Mouse (Mus musculus): ENCODE data around the gene Fam219b. TPM values are rescaled to one million over a fixed set of nuclear protein-coding genes. Genes with fewer than 3 reads are reported as not detected.

Fam219b gene
- 24.1 and 24.6 TPM in 2 replicates for polyA plus RNA-seq (2015; fragmentation: Nextera tagmentation; extraction: Ambion mirVana)

DNA sequence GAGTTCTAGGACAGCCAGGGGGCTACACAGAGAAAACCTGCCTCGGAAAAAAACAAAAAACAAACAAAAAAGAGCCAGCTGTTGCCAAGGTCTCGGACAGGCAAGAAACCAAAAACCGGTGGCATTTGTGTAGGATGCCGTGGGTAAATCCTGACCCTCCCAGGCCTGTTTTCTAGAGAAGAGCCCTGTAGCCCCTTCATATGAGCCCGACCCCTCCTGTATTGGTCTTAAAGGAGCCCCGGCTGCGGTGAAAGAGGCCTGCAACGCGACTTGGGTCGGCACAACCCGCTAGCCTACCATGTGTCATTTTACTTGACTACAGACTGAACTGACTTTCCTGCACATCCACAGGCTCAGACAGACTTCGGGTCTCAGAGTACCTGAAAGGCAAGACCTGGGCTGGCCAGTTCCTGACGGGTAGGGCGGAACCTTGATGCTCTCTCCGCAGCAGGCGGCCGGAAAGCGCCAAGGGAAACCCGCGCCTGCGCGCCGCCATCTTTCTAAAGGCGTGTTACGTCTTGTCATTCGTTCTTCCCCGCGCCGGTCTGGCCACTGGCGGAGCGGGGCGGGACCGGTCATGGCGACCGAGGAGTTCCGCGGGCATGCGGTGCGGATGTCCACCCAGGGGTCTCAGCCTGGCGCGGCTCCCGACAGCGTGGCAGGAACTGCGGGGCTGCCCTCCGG lies at the start of gene Fam219b:
Gene Fam219b, plus strand, starts transcription at position 485 of the 684 bp plus-strand sequence.

DNA sequence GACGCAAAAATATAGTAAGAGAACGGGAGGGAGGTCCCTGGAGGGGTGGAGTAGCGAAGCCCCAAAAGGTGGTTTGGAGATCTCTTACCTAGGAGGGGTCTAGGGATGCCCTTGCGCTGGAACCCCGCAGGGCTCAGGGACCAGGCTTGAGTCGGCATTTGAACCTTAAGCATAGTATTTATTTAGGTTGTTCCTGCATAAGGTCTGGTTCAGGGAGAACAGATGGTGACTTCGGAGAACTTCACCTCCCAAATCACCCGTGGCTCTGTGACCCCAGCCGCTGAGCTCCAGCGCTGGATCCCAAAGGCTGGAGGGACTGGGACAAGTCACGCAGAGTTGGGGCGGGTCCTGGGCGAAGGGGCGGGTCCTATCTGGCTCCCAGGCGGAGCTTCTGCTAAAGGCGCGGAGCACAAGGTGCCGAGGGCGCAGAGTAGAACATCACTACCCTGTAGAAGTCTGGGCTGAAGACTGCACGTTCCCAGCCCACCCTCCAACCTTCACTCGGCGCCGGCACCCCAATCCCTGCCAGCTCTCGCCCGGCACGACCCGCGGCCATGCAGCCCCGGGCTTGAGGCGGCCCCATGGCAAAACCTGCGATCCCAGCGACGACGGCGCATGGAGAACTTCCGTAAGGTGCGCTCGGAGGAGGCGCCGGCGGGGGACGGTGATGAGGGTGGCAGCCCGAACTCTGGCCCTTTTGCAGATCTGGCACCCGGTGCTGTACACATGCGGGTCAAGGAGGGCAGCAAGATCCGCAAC lies 33.5 kb upstream of the Fam219b start, which contains the start of gene Rpp25:
Gene Rpp25, plus strand, starts transcription at position 405 of the 759 bp plus-strand sequence.

DNA sequence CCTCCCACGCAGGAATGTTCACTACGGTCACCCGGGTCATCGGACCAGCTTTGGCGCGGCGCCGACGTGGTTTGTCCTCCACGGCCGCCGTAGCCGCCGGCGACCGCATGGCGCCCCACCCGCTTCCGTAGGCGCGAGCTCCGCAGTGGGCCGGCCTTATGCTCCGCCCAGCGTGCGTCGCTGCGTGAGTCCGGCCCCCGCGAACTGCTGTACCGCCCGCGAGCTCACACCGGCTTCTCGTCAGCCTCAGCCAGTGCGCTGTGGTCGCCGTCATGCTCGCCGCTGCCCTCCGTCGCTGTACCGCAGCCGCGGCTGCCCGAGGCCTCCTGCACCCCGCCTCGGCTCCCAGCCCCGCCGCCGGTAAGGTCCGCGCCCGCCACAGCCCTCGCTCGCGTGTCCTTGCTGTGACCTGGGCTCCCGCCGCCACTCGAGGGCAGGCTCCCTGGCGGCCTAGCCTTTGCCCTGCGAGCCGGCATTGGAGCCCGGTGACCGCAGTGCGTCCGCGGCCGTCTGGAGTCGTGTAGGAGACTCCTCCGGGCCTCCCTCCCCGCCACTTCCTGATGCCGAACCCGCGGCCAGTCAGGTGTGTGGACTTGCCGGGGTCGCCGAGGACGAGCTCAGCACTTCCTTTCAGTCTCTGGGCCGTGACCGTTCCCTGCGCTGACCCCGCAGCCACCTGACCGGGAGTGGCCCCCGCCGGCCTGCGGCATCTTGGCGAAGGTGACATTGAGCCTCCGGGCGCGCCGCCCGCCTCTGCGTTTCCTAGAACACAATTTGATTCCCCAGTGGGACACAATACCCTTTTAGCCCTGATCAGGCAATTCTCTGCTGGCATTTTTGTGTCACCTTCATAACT lies 16.0 kb upstream of the Fam219b start, which contains the start of gene Cox5a:
Gene Cox5a, plus strand, starts transcription at position 219 of the 856 bp plus-strand sequence.

DNA sequence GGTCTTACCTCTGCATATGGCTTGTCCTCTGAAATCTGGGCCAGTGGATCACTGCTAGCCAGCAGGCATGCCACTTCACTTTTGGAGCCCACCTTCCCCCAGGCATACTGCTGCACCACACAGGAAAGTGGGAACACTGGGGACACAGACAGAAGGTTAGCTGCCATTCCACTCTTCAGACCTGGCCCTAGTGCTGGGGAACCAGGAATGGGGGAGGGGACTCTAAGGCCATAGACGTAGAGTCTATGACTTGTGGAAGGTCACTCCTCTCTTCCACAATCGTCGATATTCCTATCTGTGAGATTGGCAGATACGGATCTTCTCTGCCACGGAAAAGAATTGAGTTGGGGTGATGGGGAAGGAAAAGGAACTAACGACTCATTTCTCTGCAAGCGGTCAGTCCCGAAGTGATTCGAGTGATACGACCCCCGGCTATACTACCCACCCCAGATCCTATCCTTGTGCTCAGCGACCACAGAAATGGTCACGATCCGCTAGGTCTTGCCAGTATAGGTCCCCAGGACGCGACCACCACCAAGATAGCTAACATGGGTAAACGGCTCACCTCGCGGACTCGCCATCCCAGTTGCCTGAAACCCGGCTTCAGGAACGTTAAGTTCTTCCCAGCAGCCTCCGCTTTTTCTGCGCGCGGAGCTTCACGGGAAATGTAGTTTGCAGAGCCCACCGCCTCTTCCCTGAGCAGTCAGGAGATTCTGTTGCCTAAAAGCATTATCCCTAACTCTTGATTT lies 15.0 kb downstream of the Fam219b start, which contains the start of gene Mpi:
Gene Mpi, minus strand, starts transcription at position 625 of the 749 bp plus-strand sequence.

DNA sequence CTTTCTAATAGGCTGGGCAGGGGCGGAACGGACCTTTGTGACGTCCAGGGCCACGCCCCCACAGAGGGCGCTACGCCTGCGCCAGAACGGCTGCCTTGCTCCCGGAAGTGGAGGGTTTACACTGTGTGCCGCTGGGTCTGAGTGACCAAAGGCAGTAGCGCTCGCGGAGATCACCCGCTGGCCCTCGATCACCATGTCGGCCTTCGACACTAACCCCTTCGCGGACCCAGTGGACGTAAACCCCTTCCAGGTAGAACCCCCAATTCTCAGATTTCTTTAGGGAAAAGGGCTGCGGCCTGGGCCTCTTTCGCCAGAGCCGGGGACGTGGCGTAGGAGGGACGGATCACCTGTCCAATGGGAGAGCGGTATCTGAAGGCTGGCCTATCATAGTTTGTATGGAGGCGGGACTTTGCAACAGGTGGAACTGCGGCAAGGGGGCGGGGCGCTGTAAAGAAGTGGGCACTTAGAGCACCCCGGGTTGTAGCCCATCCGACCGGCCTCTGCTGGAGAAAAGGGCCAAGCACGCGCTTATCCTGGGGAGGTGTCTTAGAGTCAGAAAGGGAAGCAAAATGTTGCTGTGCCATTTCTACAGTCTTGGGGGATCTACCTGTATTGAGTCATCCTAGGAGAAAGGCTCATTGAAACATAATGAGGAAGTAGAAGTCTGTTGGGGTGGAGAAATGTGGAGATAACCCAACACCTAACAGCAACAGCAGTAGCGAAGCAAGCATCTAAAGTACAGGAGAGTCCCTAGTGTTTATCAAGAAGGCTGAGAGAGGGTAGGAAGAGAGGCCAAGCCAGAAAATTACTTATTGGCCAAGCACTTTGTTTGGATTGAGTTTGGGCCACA lies 23.8 kb downstream of the Fam219b start, which contains the start of gene Scamp2:
Gene Scamp2, plus strand, starts transcription at position 83 of the 850 bp plus-strand sequence.

DNA sequence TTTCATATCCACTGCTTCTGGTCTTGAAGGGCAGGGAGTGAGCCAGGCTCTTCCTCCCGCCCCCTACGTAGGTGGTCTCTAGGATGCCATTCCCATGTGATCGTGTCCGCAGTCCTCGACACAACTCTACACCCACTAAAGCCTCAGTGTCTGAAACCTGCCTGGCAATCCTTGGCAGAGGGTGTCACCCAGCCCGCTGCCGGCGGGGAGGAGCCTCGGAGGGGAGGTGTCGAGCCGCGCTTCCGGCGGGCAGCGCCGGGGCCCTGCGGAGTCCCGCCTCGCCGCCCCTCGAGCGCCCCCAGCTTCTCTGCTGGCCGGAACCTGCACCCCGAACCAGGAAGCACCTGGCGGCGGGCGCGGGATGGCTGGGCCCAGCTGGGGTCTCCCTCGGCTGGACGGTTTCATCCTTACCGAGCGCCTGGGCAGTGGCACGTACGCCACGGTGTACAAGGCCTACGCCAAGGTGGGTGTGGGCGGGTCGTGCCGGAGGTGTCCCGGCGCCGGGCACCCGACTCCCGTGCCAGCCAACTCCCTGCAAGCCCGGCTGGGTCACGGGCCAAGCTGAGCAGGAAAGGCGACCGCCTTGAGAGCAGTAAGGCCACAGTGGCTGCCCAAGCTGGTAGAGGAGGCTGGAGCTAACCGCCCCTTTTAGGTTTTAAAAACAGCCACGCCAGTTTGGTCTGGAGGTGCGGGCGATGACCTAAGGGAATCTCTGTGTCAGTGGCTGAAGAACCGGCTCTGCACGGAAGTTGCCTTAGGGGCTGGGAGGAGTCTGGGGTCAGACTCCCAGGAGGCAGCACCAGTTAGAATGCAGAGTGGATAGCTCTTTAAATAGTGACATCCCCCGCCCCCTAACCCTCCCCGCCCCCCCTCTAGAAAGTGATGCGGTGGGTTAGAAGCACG lies 52.1 kb downstream of the Fam219b start, which contains the start of gene Ulk3:
Gene Ulk3, plus strand, starts transcription at position 229 of the 903 bp plus-strand sequence.

Other genes starting within 250 kb of the Fam219b start
- 15.5 and 18.3 TPM in 2 replicates for gene Ppcdc, start 97.4 kb upstream of the Fam219b start, polyA plus RNA-seq (2015; fragmentation: Nextera tagmentation; extraction: Ambion mirVana)
- 100 and 108 TPM in 2 replicates for gene Scamp5, start 69.5 kb upstream of the Fam219b start, polyA plus RNA-seq (2015; fragmentation: Nextera tagmentation; extraction: Ambion mirVana)
- 22.8 and 26.6 TPM in 2 replicates for gene Rpp25, start 33.5 kb upstream of the Fam219b start, polyA plus RNA-seq (2015; fragmentation: Nextera tagmentation; extraction: Ambion mirVana)
- 1,289 and 1,490 TPM in 2 replicates for gene Cox5a, start 16.3 kb upstream of the Fam219b start, polyA plus RNA-seq (2015; fragmentation: Nextera tagmentation; extraction: Ambion mirVana)
- 71.2 and 77.8 TPM in 2 replicates for gene Mpi, start 15.2 kb downstream of the Fam219b start, polyA plus RNA-seq (2015; fragmentation: Nextera tagmentation; extraction: Ambion mirVana)
- gene Scamp2, start 23.4 kb downstream of the Fam219b start, polyA plus RNA-seq (2015; fragmentation: Nextera tagmentation; extraction: Ambion mirVana) = 47.7 and 49.0 TPM in 2 replicates
- gene Ulk3, start 51.9 kb downstream of the Fam219b start, polyA plus RNA-seq (2015; fragmentation: Nextera tagmentation; extraction: Ambion mirVana) = 20.2 and 24.8 TPM in 2 replicates
- gene Cplx3, start 68.8 kb downstream of the Fam219b start, polyA plus RNA-seq (2015; fragmentation: Nextera tagmentation; extraction: Ambion mirVana) = 0.59 and 0.94 TPM in 2 replicates
- not detected in 2 replicates for gene Lman1l, start 83.2 kb downstream of the Fam219b start, polyA plus RNA-seq (2015; fragmentation: Nextera tagmentation; extraction: Ambion mirVana)
- gene Csk, start 116.1 kb downstream of the Fam219b start, polyA plus RNA-seq (2015; fragmentation: Nextera tagmentation; extraction: Ambion mirVana) = 43.9 and 50.5 TPM in 2 replicates
- gene Cyp1a2, start 146.2 kb downstream of the Fam219b start, polyA plus RNA-seq (2015; fragmentation: Nextera tagmentation; extraction: Ambion mirVana) = not detected in 2 replicates
- 0.14 and 0.21 TPM in 2 replicates for gene Cyp1a1, start 150.4 kb downstream of the Fam219b start, polyA plus RNA-seq (2015; fragmentation: Nextera tagmentation; extraction: Ambion mirVana)
- gene Edc3, start 171.0 kb downstream of the Fam219b start, polyA plus RNA-seq (2015; fragmentation: Nextera tagmentation; extraction: Ambion mirVana) = 20.3 and 23.6 TPM in 2 replicates
- 47.6 and 52.7 TPM in 2 replicates for gene Clk3, start 228.3 kb downstream of the Fam219b start, polyA plus RNA-seq (2015; fragmentation: Nextera tagmentation; extraction: Ambion mirVana)